ENCODE assay signal across 19 mouse cellular contexts in the genomic region with DNA sequence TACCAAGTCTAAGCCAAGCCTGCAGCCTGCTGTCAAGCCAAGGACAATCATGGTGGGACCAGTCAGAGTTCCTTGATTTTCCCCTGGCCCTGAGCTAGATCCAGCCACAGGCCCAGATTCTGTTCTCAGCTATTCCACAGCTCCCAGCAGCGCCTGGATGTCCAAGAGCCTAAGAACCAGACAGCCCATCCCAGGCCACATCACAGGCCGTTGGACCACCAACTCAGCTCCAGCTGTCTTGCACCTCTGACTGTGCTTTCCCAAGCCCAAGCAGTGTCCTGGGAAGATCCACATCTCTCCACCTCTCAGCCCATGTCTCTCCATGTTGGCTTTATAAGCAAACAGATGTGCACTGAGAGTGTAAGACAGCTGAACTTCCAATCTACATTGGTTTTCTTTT.
A peak's percentile ranks its signal among the peaks of the same experiment; 100 is the strongest.
DNase-seq lines count a peak whose midpoint lies in the region; ATAC-seq lines count a peak whose summit lies in the region.
"Had no signal": no experiment of that assay in that cellular context is flagged by ENCODE, and none has a peak within 500 bp of the region (broad histone marks: within the 10 kb centered on the region; RNA-seq: fewer than 3 reads in every experiment).

No protein-coding gene starts in this region.

- peak; percentile 87 for DNase-seq in heart, adult 11 months
- no peak for DNase-seq in heart, adult 18-20 months
- peak; percentile 75 for DNase-seq in midbrain, embryonic 11.5 days (ENCODE audit: low spot score, missing footprints)
- DNase-seq: adrenal gland, adult 2 months; adrenal gland, adult 8-10 months; adrenal gland, postnatal 10 days; adrenal gland, postnatal 14 days; adrenal gland, postnatal 25 days; adrenal gland, postnatal 36 days; B cell, adult 2 months; cerebellum, adult 11 months; cerebellum, adult 11-12 months; cerebellum, adult 18-20 months had no signal

- no peak overlapping the region for H3K4me3 ChIP-seq in midbrain, embryonic 11.5 days (ENCODE audit: low read depth, low read length)
- H3K4me3 ChIP-seq in midbrain, embryonic 16.5 days (ENCODE audit: low read depth, low read length): no peak overlapping the region

- H3K9ac ChIP-seq in midbrain, embryonic 11.5 days (ENCODE audit: low read length): no peak overlapping the region
- H3K9ac ChIP-seq in midbrain, embryonic 16.5 days (ENCODE audit: low read depth, low read length): no peak overlapping the region

- ATAC-seq in midbrain, embryonic 11.5 days (ENCODE audit: low FRiP score): no peak
- ATAC-seq in midbrain, embryonic 16.5 days: no peak
- ATAC-seq: activated CD4-positive, CD25-positive, alpha-beta regulatory T cell, adult 4 months; CD4-positive, CD25-positive, alpha-beta regulatory T cell, adult 4 months; Patski had no signal

- H3K27ac ChIP-seq in midbrain, embryonic 11.5 days (ENCODE audit: low read depth, low read length): no peak overlapping the region
- no peak overlapping the region for H3K27ac ChIP-seq in midbrain, embryonic 16.5 days (ENCODE audit: low read length)

- H3K4me1 ChIP-seq in midbrain, embryonic 11.5 days (ENCODE audit: control insufficient read depth, insufficient read depth, low read length): no peaks in the 10 kb centered on the region
- no peaks in the 10 kb centered on the region for H3K4me1 ChIP-seq in midbrain, embryonic 16.5 days (ENCODE audit: control insufficient read depth, insufficient read depth, low read length)

- 90% methylated on average over 2 of the region's 2 CpGs for WGBS in midbrain, embryonic 11.5 days
- 92% methylated on average over 2 of the region's 2 CpGs for WGBS in midbrain, embryonic 16.5 days

- no peaks in the 10 kb centered on the region for H3K27me3 ChIP-seq in midbrain, embryonic 11.5 days (ENCODE audit: control insufficient read depth, insufficient read depth, low read length)
- H3K27me3 ChIP-seq in midbrain, embryonic 16.5 days (ENCODE audit: control insufficient read depth, insufficient read depth, low read depth, low read length): no peaks in the 10 kb centered on the region
- H3K27me3 ChIP-seq: CH12.LX, Patski had no signal

- no peak overlapping the region for H3K4me2 ChIP-seq in midbrain, embryonic 11.5 days
- no peak overlapping the region for H3K4me2 ChIP-seq in midbrain, embryonic 16.5 days (ENCODE audit: low read length)

- H3K36me3 ChIP-seq in midbrain, embryonic 11.5 days (ENCODE audit: control insufficient read depth, insufficient read depth, low read length): no peaks in the 10 kb centered on the region
- no peaks in the 10 kb centered on the region for H3K36me3 ChIP-seq in midbrain, embryonic 16.5 days (ENCODE audit: control insufficient read depth, insufficient read depth, low read length)
- H3K36me3 ChIP-seq: G1E had no signal

- H3K9me3 ChIP-seq in midbrain, embryonic 11.5 days (ENCODE audit: control insufficient read depth, low read length): no peaks in the 10 kb centered on the region
- H3K9me3 ChIP-seq in midbrain, embryonic 16.5 days (replicated peaks; ENCODE audit: control insufficient read depth, low read length, poor library complexity, severe bottlenecking): no peaks in the 10 kb centered on the region
- H3K9me3 ChIP-seq: G1E had no signal

Comparison
In these comparisons a context has a peak if more than half of its experiments do, and no peak if none do; other contexts are left out.
1. DNase-seq: peak in heart, adult 11 months (single experiment) and midbrain, embryonic 11.5 days (single experiment); none in heart, adult 18-20 months (0 of 2).